Mouse (Mus musculus): ENCODE data around the gene Pepd. TPM values are rescaled to one million over a fixed set of nuclear protein-coding genes. Genes with fewer than 3 reads are reported as not detected.

Pepd gene
- polyA plus RNA-seq, 1 experiment = 61.5 TPM

DNA sequence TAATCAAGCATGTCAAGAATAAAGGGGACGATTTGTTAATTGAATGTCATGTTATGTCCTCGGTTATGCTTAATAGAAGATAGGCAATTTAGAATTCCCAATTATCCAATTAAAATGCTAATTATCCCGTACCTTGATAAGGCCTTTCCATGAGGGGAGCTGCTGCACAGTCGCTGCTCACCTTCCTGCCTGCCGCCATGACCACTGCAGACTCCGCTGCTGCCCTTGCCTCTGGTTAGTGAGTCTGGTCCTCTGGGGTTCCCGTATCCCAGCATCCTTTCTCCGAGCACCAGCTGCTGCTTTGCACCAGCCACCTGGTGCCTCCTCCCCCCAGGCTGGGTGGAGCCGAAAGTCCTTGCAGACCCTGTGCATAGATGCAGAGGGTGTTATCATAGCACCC, 101.0 kb downstream of the Pepd start:
- TF ChIP-seq POLR2A (IDR thresholded peaks at IDR 0.05; ENCODE audit: borderline replicate concordance, extremely low read depth, low read depth, low read length) = no peak
- no peak for DNase-seq
- Histone ChIP-seq H3K4me1 (ENCODE audit: control insufficient read depth, insufficient read depth, low read length) (no peaks in the 10 kb centered on the region), H3K4me3 (replicated peaks; ENCODE audit: extremely low read depth, low read depth, low read length) (no peak overlapping the region)
- 86% methylated on average over 9 of the region's 9 CpGs for WGBS

DNA sequence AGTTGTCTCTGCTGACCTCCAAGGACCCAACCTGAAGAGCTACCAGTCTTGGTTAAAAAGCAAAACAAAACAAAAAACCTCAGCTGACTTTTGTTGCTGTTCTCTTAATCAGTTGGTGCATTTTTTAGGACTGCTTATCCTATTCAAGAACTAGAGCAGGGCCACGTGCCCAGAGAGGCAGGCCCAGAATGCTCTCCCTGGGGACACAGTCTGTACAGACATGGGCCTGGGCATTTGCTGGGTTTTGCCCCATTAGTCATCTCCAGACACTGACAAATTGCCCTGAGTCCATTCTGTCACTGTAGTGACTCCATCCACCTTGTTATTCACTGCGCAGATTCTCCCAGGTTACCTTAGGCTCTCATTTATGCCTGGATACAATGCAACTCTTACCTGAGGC, 103.1 kb downstream of the Pepd start:
- Histone ChIP-seq H3K4me1 (ENCODE audit: control insufficient read depth, insufficient read depth, low read length) (no peaks in the 10 kb centered on the region), H3K4me3 (replicated peaks; ENCODE audit: extremely low read depth, low read depth, low read length) (no peak overlapping the region)
- DNase-seq = no peak
- 77% methylated on average over 2 of the region's 2 CpGs for WGBS
- TF ChIP-seq POLR2A (IDR thresholded peaks at IDR 0.05; ENCODE audit: borderline replicate concordance, extremely low read depth, low read depth, low read length) (no peak), CTCF (IDR thresholded peaks at IDR 0.05; ENCODE audit: insufficient read depth, low read length) (no peak)

DNA sequence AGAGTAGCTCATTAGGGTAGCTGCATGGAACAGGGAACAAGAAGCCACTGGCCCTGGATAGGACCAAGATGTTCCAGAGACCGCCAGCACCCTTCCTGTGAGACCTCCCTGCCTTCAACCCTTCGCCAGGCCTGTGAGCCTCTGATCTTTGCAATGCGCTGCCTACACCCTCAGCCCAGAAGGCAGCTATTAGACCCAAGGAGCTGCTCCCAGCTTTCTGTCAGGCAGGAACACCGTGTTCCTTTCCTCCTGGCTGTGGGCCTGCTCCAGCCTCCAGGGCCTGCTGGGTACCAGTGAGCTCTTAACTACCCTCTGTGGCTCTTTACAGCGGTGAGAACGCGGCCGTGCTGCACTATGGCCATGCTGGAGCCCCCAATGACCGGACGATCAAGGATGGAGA, 109.2 kb downstream of the Pepd start:
- WGBS = 90% methylated on average over 10 of the region's 10 CpGs
- Histone ChIP-seq H3K4me3 (replicated peaks; ENCODE audit: extremely low read depth, low read depth, low read length) (no peak overlapping the region), H3K4me1 (ENCODE audit: control insufficient read depth, insufficient read depth, low read length) (no peaks in the 10 kb centered on the region)
- DNase-seq = no peak
- TF ChIP-seq CTCF (IDR thresholded peaks at IDR 0.05; ENCODE audit: insufficient read depth, low read length) = no peak
- no peak for TF ChIP-seq POLR2A (IDR thresholded peaks at IDR 0.05; ENCODE audit: borderline replicate concordance, extremely low read depth, low read depth, low read length)

GRCm38 (mm10) chr7:35023251-35023650, 111.1 kb downstream of the Pepd start:
- Histone ChIP-seq H3K4me1 (ENCODE audit: control insufficient read depth, insufficient read depth, low read length) (0 out of 2 replicates have a peak, but pooled peaks cover 3% of the 10 kb centered on the region), H3K4me3 (replicated peaks; ENCODE audit: extremely low read depth, low read depth, low read length) (no peak overlapping the region)
- TF ChIP-seq CTCF (IDR thresholded peaks at IDR 0.05; ENCODE audit: insufficient read depth, low read length) = no peak
- no peak for TF ChIP-seq POLR2A (IDR thresholded peaks at IDR 0.05; ENCODE audit: borderline replicate concordance, extremely low read depth, low read depth, low read length)
- DNase-seq = no peak
- 81% methylated on average over 4 of the region's 4 CpGs for WGBS

DNA sequence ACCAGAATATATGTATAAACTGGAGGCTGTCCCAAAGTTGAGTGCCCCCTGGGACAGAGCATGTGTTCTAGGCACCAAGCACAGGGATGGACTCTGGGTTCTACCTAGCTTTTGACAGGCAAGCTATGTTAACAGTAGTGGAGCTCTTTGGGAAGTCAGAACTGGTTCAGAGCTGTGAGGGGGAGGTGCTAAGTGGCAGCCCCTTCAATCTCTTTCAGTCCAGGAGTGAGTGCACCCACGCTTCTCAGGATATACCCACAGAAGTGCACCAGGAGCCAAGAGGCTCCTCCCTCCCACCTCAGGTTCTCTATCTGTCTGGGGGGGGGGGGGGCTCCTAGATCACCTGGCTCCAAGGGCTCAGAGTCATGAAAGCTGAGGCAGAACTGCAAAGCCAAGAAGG, 112.2 kb downstream of the Pepd start:
- TF ChIP-seq POLR2A (IDR thresholded peaks at IDR 0.05; ENCODE audit: borderline replicate concordance, extremely low read depth, low read depth, low read length) (no peak), CTCF (IDR thresholded peaks at IDR 0.05; ENCODE audit: insufficient read depth, low read length) (no peak)
- no peak for DNase-seq
- WGBS = 88% methylated on average over 1 of the region's 1 CpGs
- 0 out of 2 replicates have a peak, but pooled peaks cover 3% of the 10 kb centered on the region for H3K4me1 ChIP-seq (ENCODE audit: control insufficient read depth, insufficient read depth, low read length)
- H3K4me3 ChIP-seq (replicated peaks; ENCODE audit: extremely low read depth, low read depth, low read length) = no peak overlapping the region

GRCm38 (mm10) chr7:35025409-35026275, 113.5 kb downstream of the Pepd start:
- 54% methylated on average over 5 of the region's 5 CpGs for WGBS
- peak; percentile 98 for TF ChIP-seq CTCF (IDR thresholded peaks at IDR 0.05; ENCODE audit: insufficient read depth, low read length)
- no peak for TF ChIP-seq POLR2A (IDR thresholded peaks at IDR 0.05; ENCODE audit: borderline replicate concordance, extremely low read depth, low read depth, low read length)
- DNase-seq = peak; percentile 86
- Histone ChIP-seq H3K4me1 (ENCODE audit: control insufficient read depth, insufficient read depth, low read length) (0 out of 2 replicates have a peak, but pooled peaks cover 3% of the 10 kb centered on the region), H3K4me3 (replicated peaks; ENCODE audit: extremely low read depth, low read depth, low read length) (no peak overlapping the region)

DNA sequence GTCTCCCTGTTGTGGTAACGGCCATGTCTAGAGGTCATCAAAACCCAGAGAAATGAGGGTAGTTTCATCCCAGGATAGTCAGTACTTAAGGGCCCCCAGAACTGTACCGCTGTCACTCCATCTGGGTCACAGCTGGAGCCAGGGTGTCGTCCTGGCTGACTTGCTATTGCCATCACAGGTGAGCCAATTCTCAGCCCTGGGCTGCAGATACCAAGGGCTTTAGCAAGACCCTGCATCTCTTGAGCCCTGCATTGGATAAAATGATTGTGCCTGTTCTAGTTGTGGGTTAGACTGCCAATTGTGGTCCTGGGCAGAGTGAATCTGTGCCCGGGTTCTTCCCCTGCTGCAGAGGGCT, 114.1 kb downstream of the Pepd start:
- DNase-seq = no peak
- TF ChIP-seq CTCF (IDR thresholded peaks at IDR 0.05; ENCODE audit: insufficient read depth, low read length) (no peak), POLR2A (IDR thresholded peaks at IDR 0.05; ENCODE audit: borderline replicate concordance, extremely low read depth, low read depth, low read length) (no peak)
- H3K4me3 ChIP-seq (replicated peaks; ENCODE audit: extremely low read depth, low read depth, low read length) = no peak overlapping the region
- 79% methylated on average over 4 of the region's 4 CpGs for WGBS
- 0 out of 2 replicates have a peak, but pooled peaks cover 3% of the 10 kb centered on the region for H3K4me1 ChIP-seq (ENCODE audit: control insufficient read depth, insufficient read depth, low read length)

- no peak for TF ChIP-seq POLR2A (IDR thresholded peaks at IDR 0.05; ENCODE audit: borderline replicate concordance, extremely low read depth, low read depth, low read length)
- TF ChIP-seq CTCF (IDR thresholded peaks at IDR 0.05; ENCODE audit: insufficient read depth, low read length) = no peak
- Histone ChIP-seq H3K4me3 (replicated peaks; ENCODE audit: extremely low read depth, low read depth, low read length) (no peak overlapping the region), H3K4me1 (ENCODE audit: control insufficient read depth, insufficient read depth, low read length) (0 out of 2 replicates have a peak, but pooled peaks cover 3% of the 10 kb centered on the region)
- WGBS = 59% methylated on average over 3 of the region's 3 CpGs
- peak; percentile 62 for DNase-seq
Measured at GRCm38 (mm10) chr7:35026838-35027291, 114.7 kb downstream of the Pepd start.

DNA sequence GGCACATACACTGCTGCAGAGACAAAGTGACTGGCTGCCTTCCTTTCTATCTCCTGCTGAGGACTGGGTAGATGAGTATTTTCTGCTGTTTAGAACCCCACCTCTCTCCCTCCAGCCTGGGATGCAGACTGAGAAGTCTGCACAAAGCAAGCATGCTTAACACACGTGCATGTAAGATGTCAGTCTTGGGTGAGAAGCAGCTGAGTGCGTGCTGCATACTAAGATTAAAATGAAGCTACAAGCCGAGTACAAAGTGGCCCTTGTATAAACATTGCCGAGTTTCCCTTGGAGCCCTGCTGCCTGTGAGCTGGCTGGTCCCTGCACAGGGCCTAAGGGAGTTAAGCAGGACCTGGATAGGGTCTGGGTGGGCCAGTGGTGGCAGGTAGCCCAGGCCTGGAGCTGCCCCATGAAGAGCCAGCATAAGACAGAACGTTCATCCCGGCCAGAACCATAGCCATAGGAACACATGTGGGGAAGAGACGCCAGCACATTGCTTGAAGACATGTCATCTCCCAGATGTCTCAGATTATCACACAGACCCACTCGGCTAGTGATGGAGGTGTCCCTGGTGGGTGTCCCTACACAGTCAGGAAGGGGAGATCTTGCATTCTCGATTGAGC, 115.7 kb downstream of the Pepd start:
- DNase-seq = no peak
- H3K4me1 ChIP-seq (ENCODE audit: control insufficient read depth, insufficient read depth, low read length) = 0 out of 2 replicates have a peak, but pooled peaks cover 3% of the 10 kb centered on the region
- 62% methylated on average over 9 of the region's 9 CpGs for WGBS
- TF ChIP-seq POLR2A (IDR thresholded peaks at IDR 0.05; ENCODE audit: borderline replicate concordance, extremely low read depth, low read depth, low read length) (no peak), CTCF (IDR thresholded peaks at IDR 0.05; ENCODE audit: insufficient read depth, low read length) (no peak)
- H3K4me3 ChIP-seq (replicated peaks; ENCODE audit: extremely low read depth, low read depth, low read length) = no peak overlapping the region
